Mouse (Mus musculus): ENCODE measurements at regions not wholly inside any gene's neighbourhood (a gene's known extent, or its start where the extent isn't known, plus 50 kb on each side); places are given as distances from the start of the nearest gene placed in this dataset.

- DNase-seq (ENCODE audit: low spot score in 2 of 2) = no peak
These were observed 241.2 kb upstream of the Prox1 start for GRCm38 (mm10) chr1:190411756-190412155.

- DNase-seq (ENCODE audit: low spot score in 2 of 2) = no peak
These were observed 232.8 kb upstream of the Prox1 start for GRCm38 (mm10) chr1:190403335-190403734.

GRCm38 (mm10) chr1:190398308-190398707 is 227.8 kb upstream of the Prox1 start:
- DNase-seq (ENCODE audit: low spot score in 2 of 2) = no peak

DNA sequence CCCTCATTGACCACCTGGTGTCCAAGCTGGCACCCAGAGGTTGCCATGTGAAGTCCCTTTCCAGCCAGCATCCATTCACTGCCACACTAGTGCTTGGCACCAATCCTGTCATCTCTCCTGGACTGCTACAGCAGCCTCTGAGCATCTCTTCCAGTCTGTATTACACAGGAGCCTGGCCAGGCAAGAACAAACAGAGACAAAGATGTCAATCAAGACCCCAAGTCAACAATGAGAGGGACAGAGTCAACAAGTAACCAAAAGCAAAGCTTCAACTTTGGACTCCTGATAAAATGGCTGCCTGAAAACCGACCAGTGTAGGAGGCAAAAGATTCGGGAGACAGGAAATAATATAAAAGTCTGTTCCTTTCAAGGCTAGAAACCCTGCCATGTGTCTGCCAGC is 227.3 kb upstream of the Prox1 start:
- DNase-seq (ENCODE audit: low spot score in 2 of 2) = no peak

- no peak for DNase-seq (ENCODE audit: low spot score in 2 of 2)
These were observed 222.5 kb upstream of the Prox1 start for GRCm38 (mm10) chr1:190393061-190393460.

- no peak for DNase-seq (ENCODE audit: low spot score in 2 of 2)
These were observed 218.3 kb upstream of the Prox1 start for GRCm38 (mm10) chr1:190388853-190389252.

GRCm38 (mm10) chr1:190384555-190384954 is 214.0 kb upstream of the Prox1 start:
- DNase-seq (ENCODE audit: low spot score in 2 of 2) = no peak

GRCm38 (mm10) chr1:190383256-190383838 is 212.8 kb upstream of the Prox1 start:
- no peak for DNase-seq (ENCODE audit: low spot score in 2 of 2)

- DNase-seq (ENCODE audit: low spot score in 2 of 2) = no peak
These were observed 209.6 kb upstream of the Prox1 start for GRCm38 (mm10) chr1:190380151-190380550.

DNA sequence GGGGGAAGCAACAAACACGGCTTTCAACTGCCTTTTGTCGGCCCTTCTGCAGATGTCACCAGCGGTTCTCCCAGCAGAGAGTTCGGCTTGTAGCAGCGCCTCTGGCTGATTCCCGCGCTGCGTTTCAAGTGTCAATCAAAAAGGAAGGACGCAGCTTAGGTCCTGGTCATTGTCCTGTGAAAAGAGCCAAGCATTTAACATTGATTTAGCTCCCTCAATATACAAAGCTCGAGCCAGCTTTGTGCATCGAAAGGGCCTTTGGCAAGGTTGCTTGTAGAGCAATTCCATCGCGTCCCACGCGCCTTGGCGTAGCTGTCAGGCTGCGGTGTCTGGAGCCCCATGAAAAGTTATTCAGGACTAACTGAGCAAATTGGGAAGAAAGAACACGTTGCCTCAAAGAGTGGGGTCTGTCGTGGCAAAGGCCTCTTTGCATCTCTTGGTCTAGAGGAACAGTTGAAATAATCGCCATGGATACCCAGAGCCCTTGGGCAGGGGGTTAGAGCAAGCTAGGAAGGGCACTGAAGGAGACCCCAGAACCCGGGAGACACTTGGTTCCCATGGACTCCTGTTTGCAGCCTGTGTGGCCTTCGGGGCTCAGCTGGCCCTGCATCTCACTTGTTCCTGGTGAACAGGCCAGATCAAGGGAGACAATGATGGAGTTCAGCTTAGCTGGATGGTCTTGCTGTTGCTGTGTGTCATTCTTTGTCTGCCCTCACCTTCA is 204.8 kb upstream of the Prox1 start:
- DNase-seq (ENCODE audit: low spot score in 2 of 2) = no peak

DNA sequence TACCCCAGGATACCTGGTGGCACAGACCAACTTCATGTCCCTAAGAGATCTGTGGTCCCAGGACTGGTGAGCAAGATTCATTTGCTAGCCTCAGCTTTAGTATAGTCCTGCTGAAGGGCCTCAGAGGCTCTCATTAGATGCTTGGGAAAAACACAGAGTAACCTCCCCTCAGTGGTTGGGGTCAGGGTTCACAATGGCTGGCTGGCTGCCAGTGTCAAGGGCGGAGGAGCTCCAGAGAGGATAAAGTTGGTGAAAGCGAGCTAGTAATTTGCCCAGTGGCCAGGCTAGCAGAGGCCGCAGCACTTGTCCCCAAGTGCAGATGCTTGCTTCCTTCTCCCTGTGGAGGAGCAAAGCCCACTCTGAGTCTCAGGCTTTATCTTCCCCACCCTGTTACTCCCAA is 203.8 kb upstream of the Prox1 start:
- no peak for DNase-seq (ENCODE audit: low spot score in 2 of 2)

DNA sequence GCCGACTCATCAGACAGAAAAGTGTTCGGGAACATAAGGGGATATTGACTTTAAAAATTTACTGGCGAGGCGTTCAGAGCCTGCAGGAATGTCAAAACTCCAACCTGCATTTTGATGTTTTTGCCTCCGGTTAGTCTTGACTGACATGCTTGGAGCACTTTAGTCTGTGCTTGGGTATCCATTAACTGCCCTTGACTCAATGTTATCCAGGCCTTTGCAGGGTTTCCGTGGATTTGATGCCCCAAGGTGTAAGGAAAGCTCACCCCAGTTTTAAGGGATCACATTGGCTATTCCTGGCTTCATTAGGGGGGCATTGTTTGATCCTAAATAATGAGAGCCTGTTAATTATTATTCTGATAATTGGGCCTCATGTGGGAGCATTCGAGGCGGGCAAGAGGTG is 196.1 kb upstream of the Prox1 start:
- DNase-seq (ENCODE audit: low spot score in 2 of 2) = no peak

DNA sequence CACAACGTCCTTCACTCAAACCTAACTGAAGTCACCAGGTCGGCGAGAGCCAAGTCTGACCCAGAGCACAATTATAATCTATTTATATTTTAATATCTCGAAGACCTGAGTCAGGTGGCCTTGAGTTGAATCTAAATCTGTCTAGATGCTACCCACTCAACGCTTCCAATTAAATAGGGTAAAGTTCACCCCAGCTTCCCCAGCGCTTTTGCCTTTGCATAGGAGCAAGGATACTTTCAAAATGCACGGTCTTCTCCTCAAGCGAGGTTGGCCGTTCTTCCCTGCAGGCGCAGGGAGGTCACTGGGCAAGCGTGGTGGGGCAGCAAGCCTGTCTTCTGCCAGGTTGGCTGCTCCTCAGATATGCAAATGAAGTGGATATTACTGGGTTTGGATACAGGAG is 194.6 kb upstream of the Prox1 start:
- no peak for DNase-seq (ENCODE audit: low spot score in 2 of 2)

DNA sequence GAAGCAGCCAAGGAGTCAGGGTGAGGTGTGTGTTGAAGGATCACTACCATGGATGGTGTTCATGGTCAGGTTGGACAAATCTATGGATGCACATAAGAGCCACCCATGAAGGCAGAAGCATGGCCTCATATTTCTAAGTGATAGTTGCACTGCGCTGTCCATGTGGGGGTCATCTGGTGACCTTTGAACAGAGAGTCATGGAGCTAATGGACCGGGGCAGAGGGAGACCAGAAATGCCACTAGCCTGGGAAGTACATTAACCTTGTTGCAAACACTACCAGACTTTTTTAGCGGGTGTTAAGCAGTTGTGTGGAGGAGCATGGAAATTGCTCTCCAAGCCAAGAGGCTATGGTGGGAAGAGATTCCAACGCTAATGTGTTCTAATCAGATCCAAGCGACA is 190.1 kb upstream of the Prox1 start:
- DNase-seq (ENCODE audit: low spot score in 2 of 2) = no peak

- no peak for DNase-seq (ENCODE audit: low spot score in 2 of 2)
These were observed 187.3 kb upstream of the Prox1 start for GRCm38 (mm10) chr1:190357779-190358178.

DNA sequence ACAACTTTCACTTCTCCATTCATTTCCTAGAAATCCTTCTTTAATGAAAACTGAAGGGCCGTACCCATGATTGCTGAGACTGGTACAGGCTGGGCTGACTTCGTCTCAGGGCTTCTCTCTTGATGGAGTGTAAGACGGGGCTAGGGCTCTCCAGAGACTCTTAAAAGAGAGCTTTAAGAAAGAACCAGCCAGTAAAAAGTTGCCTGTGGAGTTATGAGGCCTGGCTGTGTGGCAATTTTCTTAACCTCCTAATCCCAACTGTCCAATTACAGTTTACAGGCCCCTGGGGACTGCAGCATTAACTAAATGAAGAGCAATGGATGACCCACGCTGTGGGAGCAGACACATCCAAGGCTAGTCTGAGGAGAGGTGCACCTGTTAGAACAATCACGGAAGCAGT is 177.1 kb upstream of the Prox1 start:
- DNase-seq (ENCODE audit: low spot score in 2 of 2) = no peak

GRCm38 (mm10) chr1:190340715-190341114 is 170.2 kb upstream of the Prox1 start:
- DNase-seq (ENCODE audit: low spot score in 2 of 2) = no peak

DNA sequence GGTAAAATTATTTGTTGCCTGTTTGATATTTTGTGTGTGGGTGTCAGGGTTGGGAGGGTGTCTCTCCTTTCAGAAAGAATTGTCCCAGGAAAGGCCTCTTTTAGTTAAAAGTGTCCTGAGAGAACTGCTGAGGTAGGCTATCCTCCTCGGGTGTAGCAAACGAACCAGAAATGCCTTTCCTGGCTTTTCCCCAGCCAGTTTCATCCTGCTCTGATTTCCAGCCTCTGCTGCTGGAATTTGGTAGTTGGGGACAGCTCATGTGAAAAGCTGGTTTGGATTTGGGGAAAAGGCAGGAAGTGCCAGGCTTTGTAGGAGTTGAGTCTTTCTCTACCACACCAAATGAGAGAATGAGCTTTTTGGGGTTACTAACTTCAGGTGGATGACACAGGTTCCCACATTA is 164.0 kb upstream of the Prox1 start:
- DNase-seq (ENCODE audit: low spot score in 2 of 2) = no peak

GRCm38 (mm10) chr1:190334053-190334452 is 163.5 kb upstream of the Prox1 start:
- no peak for DNase-seq (ENCODE audit: low spot score in 2 of 2)

GRCm38 (mm10) chr1:190332001-190332400 is 161.5 kb upstream of the Prox1 start:
- DNase-seq (ENCODE audit: low spot score in 2 of 2) = no peak

GRCm38 (mm10) chr1:190324562-190324961 is 154.0 kb upstream of the Prox1 start:
- DNase-seq (ENCODE audit: low spot score in 2 of 2) = no peak

DNA sequence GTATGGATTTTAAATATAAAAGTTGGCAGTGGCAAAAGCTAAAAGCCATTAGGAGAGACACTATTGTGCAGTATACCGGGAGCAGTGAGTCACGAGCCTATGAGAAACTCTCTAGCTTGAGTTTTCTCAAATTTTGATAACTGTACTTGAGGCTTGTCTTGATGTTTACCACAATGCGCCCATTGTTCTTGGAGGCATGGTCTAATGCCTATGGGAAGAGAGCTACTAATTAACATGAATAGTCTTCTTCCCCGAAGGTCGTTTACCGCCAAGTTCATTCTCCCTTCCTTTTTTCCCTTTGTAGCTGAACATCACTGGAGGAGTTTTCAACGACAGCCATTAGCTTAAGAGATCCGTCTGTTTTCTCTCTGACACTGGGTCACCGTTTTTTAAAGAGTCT is 153.2 kb upstream of the Prox1 start:
- DNase-seq (ENCODE audit: low spot score in 2 of 2) = no peak

GRCm38 (mm10) chr1:190316175-190316574 is 145.7 kb upstream of the Prox1 start:
- no peak for DNase-seq (ENCODE audit: low spot score in 2 of 2)

GRCm38 (mm10) chr1:190309831-190310230 is 139.3 kb upstream of the Prox1 start:
- DNase-seq (ENCODE audit: low spot score in 2 of 2) = no peak

Data from right cerebral cortex, postnatal 36 days (tissue).